Mouse (Mus musculus) forebrain, embryonic 14.5 days (tissue): Measurements from ENCODE around the gene Ptgfrn. TPM values are rescaled to one million over a fixed set of nuclear protein-coding genes. Genes with fewer than 3 reads are reported as not detected.

Experiments used
- polyA plus RNA-seq: library from polyadenylated mRNA; unstranded; fragments of >200 nt; fragmentation: Nextera tagmentation; extraction: Ambion mirVana; gene quantifications from 2 replicates; pipeline ENCODE4 v1.2.1, GENCODE M21; 2014

Gene Ptgfrn
- polyA plus RNA-seq, 1 experiment from 2014 or later = 4.5 TPM

Other genes starting within 250 kb of the Ptgfrn start
- 7.0 and 7.3 TPM in 2 replicates for gene Trim45, start 188.1 kb downstream of the Ptgfrn start, polyA plus RNA-seq
- 7.7 and 8.6 TPM in 2 replicates for gene Ttf2, start 140.6 kb downstream of the Ptgfrn start, polyA plus RNA-seq
- gene Cd101, start 80.7 kb downstream of the Ptgfrn start, polyA plus RNA-seq = not detected in 2 replicates
- gene Cd2, start 177.7 kb upstream of the Ptgfrn start, polyA plus RNA-seq = 0.30 and 0.45 TPM in 2 replicates